ENCODE assay signal across 12 mouse cellular contexts in genomic region chr1:127959312-127959718, GRCm38 (mm10).
A peak's percentile ranks its signal among the peaks of the same experiment; 100 is the strongest.
DNase-seq lines count a peak whose midpoint lies in the region; ATAC-seq and TF ChIP-seq lines count a peak whose summit lies in the region.
"Had no signal": no experiment of that assay in that cellular context is flagged by ENCODE, and none has a peak within 500 bp of the region (broad histone marks: within the 10 kb centered on the region; RNA-seq: fewer than 3 reads in every experiment).

No protein-coding gene starts in this region.

- peak overlapping the region; percentile 32 for H3K4me2 ChIP-seq in heart, embryonic 16.5 days (ENCODE audit: low read depth, low read length)
- H3K4me2 ChIP-seq in hindbrain, embryonic 16.5 days (ENCODE audit: low read length) = peak overlapping the region; percentile 20
- H3K4me2 ChIP-seq: stomach, embryonic 15.5 days had no signal

- no peak overlapping the region for H3K9ac ChIP-seq in heart, embryonic 16.5 days (ENCODE audit: low read length)
- no peak overlapping the region for H3K9ac ChIP-seq in hindbrain, embryonic 16.5 days (ENCODE audit: low read depth, low read length)
- H3K9ac ChIP-seq: stomach, embryonic 15.5 days had no signal

- TF ChIP-seq CTCF in embryonic fibroblast, embryonic 13.5 days (IDR thresholded peaks at IDR 0.05; ENCODE audit: borderline replicate concordance, insufficient read depth, low read length) = no peak

- H3K9me3 ChIP-seq in heart, embryonic 16.5 days (replicated peaks; ENCODE audit: control insufficient read depth, low read length) = no peaks in the 10 kb centered on the region
- no peaks in the 10 kb centered on the region for H3K9me3 ChIP-seq in hindbrain, embryonic 16.5 days (ENCODE audit: control insufficient read depth, low read length)
- H3K9me3 ChIP-seq: stomach, embryonic 15.5 days had no signal

- H3K36me3 ChIP-seq in heart, embryonic 16.5 days (ENCODE audit: control insufficient read depth, insufficient read depth) = no peaks in the 10 kb centered on the region
- no peaks in the 10 kb centered on the region for H3K36me3 ChIP-seq in hindbrain, embryonic 16.5 days (ENCODE audit: control insufficient read depth, insufficient read depth, low read length)
- H3K36me3 ChIP-seq: stomach, embryonic 15.5 days had no signal

- peaks cover 11% of the 10 kb centered on the region; the same call in 1 of the 2 replicates for H3K4me1 ChIP-seq in heart, embryonic 16.5 days (ENCODE audit: control insufficient read depth, insufficient read depth, low read length)
- peaks cover 10% of the 10 kb centered on the region for H3K4me1 ChIP-seq in embryonic fibroblast, embryonic 13.5 days (ENCODE audit: control insufficient read depth, insufficient read depth, low read length)
- H3K4me1 ChIP-seq in hindbrain, embryonic 16.5 days (ENCODE audit: control insufficient read depth, insufficient read depth, low read depth, low read length) = peaks cover 7% of the 10 kb centered on the region
- H3K4me1 ChIP-seq: stomach, embryonic 15.5 days had no signal

- H3K27ac ChIP-seq in heart, embryonic 16.5 days (ENCODE audit: low read length) = peak overlapping the region; percentile 65
- peak overlapping the region; percentile 76 for H3K27ac ChIP-seq in embryonic fibroblast, embryonic 13.5 days (ENCODE audit: insufficient read depth, low read length)
- H3K27ac ChIP-seq in hindbrain, embryonic 16.5 days (ENCODE audit: low read depth, low read length) = peak overlapping the region; percentile 51; the same call in 1 of the 2 replicates
- H3K27ac ChIP-seq: stomach, embryonic 15.5 days had no signal

- intact Hi-C loops in heart, postnatal 25 days (cut with DNase I) = no loop called here

- 45% methylated on average over 7 of the region's 7 CpGs for WGBS in heart, embryonic 16.5 days
- 14% methylated on average over 7 of the region's 7 CpGs for WGBS in hindbrain, embryonic 16.5 days

- no peak overlapping the region for H3K4me3 ChIP-seq in heart, embryonic 16.5 days (ENCODE audit: low read length)
- no peak overlapping the region for H3K4me3 ChIP-seq in embryonic fibroblast, embryonic 13.5 days (ENCODE audit: insufficient read depth, low read length)
- no peak overlapping the region for H3K4me3 ChIP-seq in hindbrain, embryonic 16.5 days (ENCODE audit: low read length)
- H3K4me3 ChIP-seq: stomach, embryonic 15.5 days had no signal

- no peak for TF ChIP-seq POLR2A in embryonic fibroblast, embryonic 13.5 days (IDR thresholded peaks at IDR 0.05; ENCODE audit: low read depth, low read length)

- no peak for DNase-seq in heart, postnatal 25 days (ENCODE audit: low spot score)
- DNase-seq in MN1 (ENCODE audit: low spot score) = peak; percentile 14
- no peak for DNase-seq in c-Kit-positive CD71-positive TER-119-positive erythroid progenitor cells, embryonic 14.5 days (ENCODE audit: low spot score)
- no peak for DNase-seq in layer of hippocampus, postnatal 25 days (ENCODE audit: extremely low spot score in 1 of 2, low spot score in 1 of 2)
- DNase-seq in retina, embryonic 14.5 days (ENCODE audit: low spot score) = no peak
- DNase-seq: adrenal gland, postnatal 36 days had no signal

- no peak for ATAC-seq in heart, embryonic 16.5 days (replicated peaks; ENCODE audit: extremely low read depth, insufficient read depth, low FRiP score)
- ATAC-seq in hindbrain, embryonic 16.5 days = peak; percentile 49
- ATAC-seq: CD4-positive, CD25-positive, alpha-beta regulatory T cell, adult 4 months; intestine, embryonic 16.5 days had no signal

- H3K27me3 ChIP-seq in heart, embryonic 16.5 days (ENCODE audit: control insufficient read depth, insufficient read depth, low read length) = no peaks in the 10 kb centered on the region
- H3K27me3 ChIP-seq in hindbrain, embryonic 16.5 days (replicated peaks; ENCODE audit: control insufficient read depth, insufficient read depth, low read length) = no peaks in the 10 kb centered on the region
- H3K27me3 ChIP-seq: stomach, embryonic 15.5 days had no signal
